Mouse (Mus musculus): ENCODE measurements around the gene Flvcr1.

The Flvcr1 gene

GRCm38 (mm10) chr1:190989437-190990082 lies 36.4 kb downstream of the Flvcr1 start:
- no peak for DNase-seq (ENCODE audit: extremely low read depth, insufficient read length, low spot score)

GRCm38 (mm10) chr1:190981412-190981811 lies 44.5 kb downstream of the Flvcr1 start:
- DNase-seq (ENCODE audit: extremely low read depth, insufficient read length, low spot score), result no peak

GRCm38 (mm10) chr1:190980470-190980869 lies 45.5 kb downstream of the Flvcr1 start:
- DNase-seq (ENCODE audit: extremely low read depth, insufficient read length, low spot score), result no peak

GRCm38 (mm10) chr1:190979100-190979563 lies 46.8 kb downstream of the Flvcr1 start, which contains the start of gene Vash2:
Gene Vash2 (minus strand): TSS chr1:190979296.
- peak; percentile 93 for DNase-seq (ENCODE audit: extremely low read depth, insufficient read length, low spot score)

- peak; percentile 72 for DNase-seq (ENCODE audit: extremely low read depth, insufficient read length, low spot score)
These were observed 47.4 kb downstream of the Flvcr1 start for GRCm38 (mm10) chr1:190978511-190979073.

GRCm38 (mm10) chr1:190978001-190978400 lies 48.0 kb downstream of the Flvcr1 start:
- DNase-seq (ENCODE audit: extremely low read depth, insufficient read length, low spot score), result no peak

GRCm38 (mm10) chr1:190976887-190977573 lies 48.9 kb downstream of the Flvcr1 start:
- DNase-seq (ENCODE audit: extremely low read depth, insufficient read length, low spot score), result peak; percentile 36

GRCm38 (mm10) chr1:190974833-190975232 lies 51.1 kb downstream of the Flvcr1 start:
- no peak for DNase-seq (ENCODE audit: extremely low read depth, insufficient read length, low spot score)

GRCm38 (mm10) chr1:190974191-190974590 lies 51.8 kb downstream of the Flvcr1 start:
- DNase-seq (ENCODE audit: extremely low read depth, insufficient read length, low spot score), result no peak

- DNase-seq (ENCODE audit: extremely low read depth, insufficient read length, low spot score), result no peak
These were observed 53.3 kb downstream of the Flvcr1 start for GRCm38 (mm10) chr1:190972612-190973192.

- no peak for DNase-seq (ENCODE audit: extremely low read depth, insufficient read length, low spot score)
These were observed 54.0 kb downstream of the Flvcr1 start for GRCm38 (mm10) chr1:190971708-190972610.

- no peak for DNase-seq (ENCODE audit: extremely low read depth, insufficient read length, low spot score)
These were observed 57.9 kb downstream of the Flvcr1 start for GRCm38 (mm10) chr1:190968010-190968409.

GRCm38 (mm10) chr1:190964992-190965780 lies 60.8 kb downstream of the Flvcr1 start:
- no peak for DNase-seq (ENCODE audit: extremely low read depth, insufficient read length, low spot score)

GRCm38 (mm10) chr1:190962760-190963159 lies 63.2 kb downstream of the Flvcr1 start:
- no peak for DNase-seq (ENCODE audit: extremely low read depth, insufficient read length, low spot score)

- no peak for DNase-seq (ENCODE audit: extremely low read depth, insufficient read length, low spot score)
These were observed 67.1 kb downstream of the Flvcr1 start for GRCm38 (mm10) chr1:190958821-190959220.

Measured in 3134 (cell line).